Mouse (Mus musculus): ENCODE data around the gene Nlgn3.

- TF ChIP-seq CTCF (IDR thresholded peaks at IDR 0.05; ENCODE audit: control insufficient read depth, insufficient read depth, low read length) (no peak), POLR2A (IDR thresholded peaks at IDR 0.05; ENCODE audit: borderline replicate concordance, control insufficient read depth, low read depth, low read length) (no peak)
These were observed 16.2 kb upstream of the Nlgn3 start for GRCm38 (mm10) chrX:101282813-101283212.

Measured in bone marrow, adult 2 months (tissue).